Mouse (Mus musculus): ENCODE results near the gene Fancg.
A peak's percentile ranks its signal among the peaks of the same experiment; 100 is the strongest.

The Fancg gene

DNA sequence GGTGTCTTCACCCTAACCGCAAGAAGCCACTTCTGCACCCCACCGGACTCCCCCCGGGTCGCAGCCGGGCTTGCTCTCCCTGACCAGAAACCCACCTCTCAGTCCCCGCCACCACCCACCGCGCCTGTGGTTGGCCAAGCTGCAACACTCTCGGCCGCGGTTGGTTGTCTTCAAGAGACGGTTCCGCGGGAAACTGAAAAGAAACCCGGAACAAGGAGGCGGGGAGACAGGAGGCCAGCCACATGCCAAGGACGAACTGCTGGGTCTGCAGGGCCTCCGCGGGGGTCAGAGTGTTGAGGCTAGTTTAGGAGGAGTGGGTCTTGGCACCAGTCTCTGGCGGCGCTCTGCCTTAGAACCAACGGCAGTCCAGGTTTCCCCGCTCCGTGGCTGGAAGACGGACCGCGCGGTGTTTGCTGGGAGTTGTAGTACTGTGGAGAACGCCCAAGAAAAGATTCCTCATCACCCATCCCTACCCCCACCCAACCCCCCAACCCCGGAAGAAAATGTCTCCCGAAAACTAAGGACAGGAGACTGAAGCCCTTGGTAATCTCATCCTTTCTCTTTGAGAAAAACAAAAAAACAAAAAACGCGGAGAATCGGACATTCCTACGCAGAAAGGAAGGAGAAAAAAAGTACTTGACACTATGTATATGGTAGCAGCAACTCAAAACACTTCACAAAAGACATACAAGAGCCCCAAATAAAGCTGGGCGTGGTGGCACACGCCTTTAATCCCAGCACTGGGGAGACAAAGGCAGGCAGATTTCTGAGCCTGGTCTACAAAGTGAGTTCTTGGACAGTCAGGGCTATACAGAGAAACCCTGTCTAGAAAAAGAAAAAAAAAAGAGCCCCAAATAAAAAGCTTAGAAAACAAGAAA, at the start of gene Fancg:
Fancg (minus strand) TSS at position 346 of the 878 bp plus-strand sequence.
- peak; percentile 82 for DNase-seq

DNA sequence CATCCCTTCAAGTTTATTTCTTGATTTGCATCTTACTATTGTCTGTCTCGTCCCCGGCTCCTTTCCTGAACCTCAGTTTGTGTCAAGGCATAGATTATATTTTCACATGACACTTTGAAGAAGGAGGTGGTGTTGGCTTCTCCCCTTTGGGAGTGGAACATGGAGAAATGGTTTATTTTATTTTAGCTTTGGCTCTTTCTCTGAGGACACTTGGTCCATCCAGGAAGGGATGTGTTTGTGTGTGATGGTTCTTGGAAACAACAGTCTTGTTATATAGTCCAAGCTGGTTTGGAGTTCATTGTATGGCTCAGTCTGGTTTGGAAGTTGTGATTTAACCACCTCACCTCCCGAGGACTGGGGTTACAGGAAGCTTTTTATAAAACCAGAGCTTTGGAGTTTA, 49.4 kb upstream of the Fancg start:
- DNase-seq, result no peak

DNA sequence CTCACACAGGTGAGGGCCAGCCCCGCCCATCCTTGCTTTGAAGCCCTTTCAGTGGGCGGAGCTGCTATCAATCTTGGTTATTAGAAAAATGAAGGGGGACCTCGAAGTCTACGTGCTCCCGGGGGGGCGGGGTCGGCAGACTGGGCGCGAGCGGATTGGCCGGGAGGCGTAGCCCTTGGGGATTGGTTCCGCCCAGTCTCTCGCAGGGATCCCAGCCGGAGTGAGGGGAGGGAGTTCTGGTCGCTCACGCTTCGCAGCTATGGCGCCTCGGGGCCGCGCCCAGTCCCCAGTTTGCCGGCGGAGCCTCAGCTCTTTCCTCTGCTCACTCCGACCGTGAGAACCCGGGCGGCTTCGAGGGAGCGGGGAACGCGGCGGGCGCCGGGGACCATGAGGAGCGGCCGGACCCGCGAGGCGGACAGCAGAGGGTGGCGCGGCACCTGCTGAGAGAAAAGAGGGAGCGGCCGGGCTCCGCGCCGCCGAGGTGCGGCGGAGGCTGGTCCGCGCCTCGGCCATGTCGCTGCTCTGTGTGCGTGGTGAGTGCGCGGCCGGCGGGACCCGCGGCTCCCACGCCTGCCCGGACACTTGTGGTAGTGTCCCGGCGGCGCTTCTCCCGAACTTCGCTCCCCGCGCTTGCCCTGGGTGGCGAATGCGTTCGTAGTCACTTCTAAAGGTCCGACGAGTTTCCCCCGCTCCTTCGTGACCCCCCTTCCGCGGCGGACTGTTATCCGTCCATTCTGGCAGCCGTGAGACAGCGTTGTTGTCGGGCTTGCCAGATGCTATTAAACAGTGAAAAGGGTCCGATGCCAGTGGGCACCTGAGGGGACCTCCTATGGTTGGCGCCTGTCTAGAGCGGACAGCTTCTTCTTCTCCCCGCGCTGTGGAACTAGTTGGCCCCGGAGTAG, 48.7 kb upstream of the Fancg start, which contains the start of gene Unc13b:
Unc13b (plus strand) TSS at position 201 of the 902 bp plus-strand sequence.
- DNase-seq, result peak; percentile 91

DNA sequence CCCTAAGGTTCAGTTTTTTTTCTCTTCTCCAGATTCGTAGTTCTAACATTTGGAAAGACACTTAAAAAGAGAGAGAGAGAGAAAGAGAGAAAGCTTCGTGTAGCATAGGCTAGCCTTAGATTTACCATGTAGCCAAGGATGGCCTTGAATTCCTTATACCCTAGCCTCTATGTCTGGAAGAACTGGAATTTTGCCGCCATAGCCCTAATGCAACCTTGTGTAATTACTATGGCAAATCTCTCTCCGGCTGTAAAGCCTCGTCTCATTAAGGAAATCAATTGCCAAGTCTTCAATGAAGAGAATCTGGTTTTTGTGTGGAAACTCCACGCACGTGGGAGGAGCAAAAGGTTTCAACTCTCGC, 48.1 kb upstream of the Fancg start:
- DNase-seq, result no peak

DNA sequence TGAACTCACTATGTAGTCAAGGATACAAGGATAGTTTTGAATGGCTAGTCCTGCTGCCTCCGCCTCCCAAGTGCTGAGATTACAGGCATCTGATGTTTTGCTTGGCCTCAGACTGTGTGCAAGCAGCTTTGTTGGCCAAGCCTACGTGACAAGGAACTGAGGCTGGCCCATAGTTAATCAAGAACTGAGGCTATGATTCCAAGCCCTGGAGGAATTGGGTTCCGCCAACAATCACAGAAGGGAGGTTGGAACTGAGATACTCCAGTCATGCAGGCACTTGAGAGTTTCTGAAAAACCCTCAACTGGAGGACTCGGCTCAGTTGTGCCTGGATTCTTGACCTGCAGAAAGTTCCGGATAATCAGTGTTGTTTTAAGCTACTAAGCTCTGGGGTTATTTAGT, 47.3 kb upstream of the Fancg start:
- DNase-seq, result no peak

GRCm38 (mm10) chr4:43052627-43053026, 42.3 kb upstream of the Fancg start:
- DNase-seq, result peak; percentile 41

GRCm38 (mm10) chr4:43047231-43047630, 36.9 kb upstream of the Fancg start:
- DNase-seq, result peak; percentile 81

DNA sequence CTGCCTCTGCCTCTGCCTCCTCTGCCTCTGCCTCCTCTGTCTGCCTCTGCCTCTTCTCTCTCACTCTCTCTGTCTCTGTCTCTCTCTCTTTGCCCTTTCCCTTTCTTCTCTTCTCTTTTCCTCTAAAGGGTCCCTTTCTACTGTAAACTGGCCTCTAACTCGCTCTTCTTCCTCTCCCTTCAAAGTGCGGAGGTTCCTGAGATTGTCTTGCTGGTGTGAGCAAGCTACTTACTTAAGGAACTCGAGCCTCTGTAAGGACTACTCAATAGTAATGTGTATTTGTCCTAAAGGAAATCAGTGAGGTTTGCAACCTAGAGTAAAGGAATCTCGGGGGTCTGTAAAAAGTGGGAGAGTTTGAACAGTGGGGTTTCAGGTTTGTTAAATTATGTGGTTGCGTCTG, 36.3 kb upstream of the Fancg start:
- no peak for DNase-seq

DNA sequence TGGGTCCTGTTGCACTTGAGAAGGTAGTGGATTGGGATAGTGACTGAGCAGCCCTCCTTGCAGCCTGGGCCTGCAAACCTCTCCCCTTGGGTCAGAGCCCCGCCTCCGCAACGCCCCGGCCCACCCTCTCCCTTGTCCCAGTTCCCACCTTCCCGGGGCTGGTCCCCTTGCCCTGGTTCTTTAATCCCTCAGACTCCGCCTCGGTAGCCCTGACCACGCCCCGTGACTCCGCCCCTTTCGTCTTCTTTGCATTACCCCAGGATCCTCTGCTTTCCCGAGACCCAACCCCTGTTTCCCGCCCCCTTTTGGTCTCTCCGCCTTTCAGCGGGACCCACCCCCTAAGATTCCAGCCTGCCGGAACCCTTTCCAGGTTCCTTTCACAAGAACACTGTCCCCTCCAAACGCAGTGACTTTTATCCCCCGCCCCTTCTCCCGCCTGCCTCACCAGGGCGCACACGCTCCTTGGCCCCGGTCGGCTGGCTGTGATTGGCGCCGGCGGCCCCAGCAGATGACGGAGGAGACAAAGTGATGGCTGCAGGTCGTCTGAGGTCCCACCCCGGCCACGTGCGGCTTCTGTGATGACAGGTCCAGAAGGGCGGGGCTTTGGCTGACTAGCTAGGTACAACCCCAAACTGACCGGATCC, 35.5 kb upstream of the Fancg start, which contains the start of gene Fam214b:
Fam214b (minus strand) TSS at position 562 of the 644 bp plus-strand sequence.
- DNase-seq, result peak; percentile 99

DNA sequence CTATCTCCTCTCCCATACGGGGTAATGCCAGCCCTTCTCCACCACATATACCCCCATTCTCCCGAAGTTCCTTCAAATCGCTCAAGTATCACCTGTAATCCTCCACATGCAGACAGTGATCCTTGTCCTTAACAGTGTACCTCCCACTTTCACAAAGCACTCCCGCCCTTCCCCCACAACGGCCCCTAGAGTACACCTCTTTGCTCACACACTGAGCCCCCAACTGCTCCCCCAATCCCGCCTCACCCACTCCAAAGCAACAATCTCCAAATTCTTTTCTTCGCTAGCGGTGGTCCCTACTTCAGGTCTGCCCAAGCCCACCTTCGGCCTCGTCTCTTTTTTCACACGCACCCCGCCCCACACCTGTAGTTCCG, 35.0 kb upstream of the Fancg start:
- no peak for DNase-seq

DNA sequence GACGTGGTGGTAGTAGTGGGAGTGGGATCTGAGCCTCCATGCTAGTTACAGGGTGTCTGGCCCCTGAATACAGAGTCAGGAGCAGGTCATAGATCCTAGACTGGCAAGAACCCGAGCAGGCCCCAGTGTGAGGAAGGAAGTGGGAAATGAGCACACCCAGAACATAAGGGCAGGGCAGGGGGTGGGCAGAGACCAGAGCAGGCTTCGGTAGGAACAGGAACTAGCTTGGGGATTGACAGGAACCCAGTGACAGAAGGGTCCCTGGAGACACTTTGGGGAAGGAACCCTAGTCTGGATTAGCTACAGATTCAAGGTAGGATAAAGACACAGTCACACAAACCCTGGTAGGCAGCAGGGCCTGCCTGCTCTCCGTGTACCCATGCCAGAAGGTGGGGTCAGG, 34.4 kb upstream of the Fancg start:
- peak; percentile 66 for DNase-seq

GRCm38 (mm10) chr4:43043644-43044357, 33.5 kb upstream of the Fancg start:
- DNase-seq, result peak; percentile 67

DNA sequence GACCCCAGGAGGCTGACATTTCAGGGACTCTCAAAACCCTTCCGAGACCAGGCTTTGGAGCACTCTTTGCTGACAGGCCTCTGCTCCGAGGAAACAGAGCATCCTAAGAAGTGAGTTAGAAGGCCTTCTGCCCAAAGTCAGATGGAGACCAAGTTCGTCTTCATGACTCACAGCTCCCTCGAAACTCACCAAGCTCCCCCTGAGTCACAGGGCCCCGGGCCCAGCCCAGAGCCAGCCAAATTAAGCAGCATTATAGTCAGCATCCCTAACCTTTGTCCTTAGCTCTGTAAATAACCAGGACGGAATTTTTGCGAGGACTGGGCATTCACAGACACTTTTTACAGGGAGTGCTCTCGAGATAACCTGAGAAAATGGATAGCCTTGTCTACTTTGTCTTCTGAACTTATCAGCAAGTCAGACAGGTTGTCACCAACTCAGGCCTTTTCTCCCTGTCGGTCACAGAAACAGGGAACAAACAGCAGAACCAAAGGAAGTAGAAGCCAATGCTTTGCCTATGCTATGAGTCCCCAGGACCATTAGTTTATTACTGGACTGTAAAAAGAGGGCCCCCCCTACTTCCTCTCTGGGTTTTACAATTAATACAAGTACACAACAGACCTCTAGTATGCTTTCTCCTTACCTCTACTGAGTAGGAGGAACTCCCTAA, 30.7 kb upstream of the Fancg start:
- DNase-seq, result no peak

- peak; percentile 98 for DNase-seq
These were observed 29.8 kb upstream of the Fancg start for GRCm38 (mm10) chr4:43040114-43040572.

- DNase-seq, result no peak
These were observed 29.3 kb upstream of the Fancg start for GRCm38 (mm10) chr4:43039609-43040008.

DNA sequence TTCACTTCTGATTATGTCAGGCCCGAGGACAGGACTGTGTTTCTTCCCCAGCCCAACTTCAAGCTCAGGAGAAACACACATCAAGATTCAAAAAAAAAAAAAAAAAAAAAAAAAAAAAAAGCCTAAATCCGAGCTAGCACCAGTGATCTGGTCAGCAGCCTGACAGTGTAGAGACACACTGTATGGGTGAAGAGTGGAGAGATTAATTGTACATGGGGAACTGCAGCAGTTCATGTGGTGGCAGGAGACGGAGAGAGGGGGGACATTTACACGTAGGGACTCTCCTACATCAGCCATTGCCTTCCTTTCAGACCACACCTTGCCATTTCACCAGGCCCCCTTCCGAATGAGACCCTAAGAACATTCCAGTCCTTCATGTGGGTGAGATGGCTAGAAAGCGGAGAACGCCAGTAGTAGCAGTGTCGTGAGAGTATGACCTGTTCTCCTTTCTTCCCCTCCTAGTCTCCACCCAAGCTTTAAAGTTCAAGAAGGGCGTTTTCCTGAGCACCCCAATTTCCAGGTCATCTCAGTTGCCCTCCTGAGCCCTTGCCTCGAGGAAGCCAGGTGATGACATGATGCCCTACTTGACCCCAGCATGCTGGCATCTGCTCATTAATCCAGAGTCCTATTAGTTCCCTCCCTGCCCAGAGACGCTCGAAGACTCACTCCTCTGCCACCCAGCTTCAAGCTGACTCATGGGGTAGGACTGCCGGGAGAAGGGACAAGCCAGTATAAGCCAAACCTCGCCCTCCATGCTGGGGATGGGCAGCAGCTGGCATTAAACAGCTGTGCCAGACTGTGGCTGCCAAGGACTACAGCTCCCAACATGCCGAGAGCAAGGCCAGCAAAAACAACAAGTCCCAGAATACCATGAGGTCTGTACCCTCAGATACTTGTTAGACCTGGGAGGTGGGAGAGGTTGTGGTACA, 28.5 kb upstream of the Fancg start:
- DNase-seq, result peak; percentile 52

DNA sequence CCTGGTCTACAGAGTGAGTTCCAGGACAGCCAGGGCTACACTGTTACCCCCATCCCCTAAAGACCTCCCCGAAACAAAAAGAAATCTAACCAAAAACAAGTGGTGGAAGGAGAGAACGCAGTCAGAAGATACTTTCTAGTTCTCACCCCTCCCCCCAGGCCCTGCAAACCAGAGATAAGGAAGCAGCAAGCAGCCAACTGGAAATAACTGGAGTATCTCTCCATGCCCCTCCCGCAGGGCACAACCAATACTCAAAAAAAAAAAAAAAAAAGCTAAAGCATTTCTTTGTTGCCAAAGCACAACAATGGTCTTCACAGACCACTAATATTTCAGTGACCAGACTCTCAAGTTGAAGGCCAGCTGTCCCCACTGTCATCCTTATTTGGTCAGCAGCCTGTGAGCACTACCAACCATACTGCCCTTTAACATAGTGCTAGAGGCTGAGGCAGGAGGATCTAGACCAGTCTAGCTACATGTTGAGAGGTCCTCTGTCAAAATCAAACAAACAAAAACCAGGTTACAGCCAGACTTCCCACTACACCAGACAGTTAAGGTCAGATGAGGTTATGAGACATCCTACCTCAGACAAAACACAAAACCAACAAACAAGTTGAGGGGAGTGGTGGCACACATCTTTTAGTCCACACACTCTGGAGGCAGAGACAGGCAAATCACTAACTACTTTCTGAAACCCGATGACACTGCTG, 27.7 kb upstream of the Fancg start:
- no peak for DNase-seq

DNA sequence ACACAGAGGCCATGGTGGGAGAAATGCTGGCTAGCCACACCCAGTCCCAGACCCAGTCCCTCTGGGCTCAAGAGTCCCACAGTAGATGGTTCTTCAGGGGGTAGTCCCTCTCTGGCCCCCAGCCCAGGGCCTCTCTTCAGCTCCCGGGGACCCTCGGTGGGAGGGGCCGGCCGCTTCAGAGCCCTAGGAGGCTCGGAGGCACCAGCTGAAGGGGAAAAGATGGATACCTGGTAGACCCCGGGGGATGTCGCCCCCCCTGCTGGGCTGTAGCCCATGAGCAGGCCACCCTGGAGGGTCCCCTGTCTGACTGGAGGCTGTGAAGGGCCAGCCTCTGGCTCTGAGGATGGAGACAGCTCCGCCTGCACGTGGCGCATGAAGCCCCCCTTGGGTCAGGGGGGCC, 26.1 kb upstream of the Fancg start:
- DNase-seq, result no peak

GRCm38 (mm10) chr4:43035851-43036250, 25.5 kb upstream of the Fancg start:
- no peak for DNase-seq

DNA sequence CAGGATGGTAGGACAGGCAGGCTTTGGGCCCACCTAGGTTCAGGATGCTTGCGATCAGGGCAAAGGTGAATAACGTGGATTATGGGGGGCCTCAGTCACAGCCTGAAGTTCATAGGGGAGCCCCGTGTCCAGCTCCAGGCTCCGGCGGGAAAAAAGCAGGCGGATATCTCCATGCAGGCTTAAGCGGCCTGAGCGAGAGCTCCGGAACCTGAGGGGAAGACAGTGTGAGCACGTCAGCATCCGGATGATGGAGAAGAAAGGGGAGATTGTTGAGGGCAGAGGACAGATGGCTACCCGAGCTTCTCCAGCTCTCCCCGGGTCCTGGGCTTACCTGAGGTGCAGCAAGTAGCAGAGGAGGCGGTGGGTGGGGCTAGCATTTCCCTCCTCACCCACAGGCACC, 23.2 kb upstream of the Fancg start:
- DNase-seq, result no peak
